Mouse (Mus musculus): Measurements from ENCODE around the gene Grik5. TPM values are rescaled to one million over a fixed set of nuclear protein-coding genes. Genes with fewer than 3 reads are reported as not detected.

The Grik5 gene
- 1 to 10 TPM; 3.3 to 3.9 TPM for total RNA-seq (2021)
- long read RNA-seq, experiment 1, partial matches to known transcripts: 1 of 3 reads
- long read RNA-seq, experiment 1, other reads (novel, unspliced or antisense): 2 of 3 reads
- long read RNA-seq, experiment 2, partial matches to known transcripts: 1 of 5 reads
- long read RNA-seq, experiment 2, other reads (novel, unspliced or antisense): 2 of 5 reads

GRCm38 (mm10) chr7:25071979-25072715 lies at the start of gene Grik5, which contains the start of gene Zfp574:
TSS of gene Grik5 (minus strand) at chr7:25072346.
TSS of gene Zfp574 (plus strand) at chr7:25072567.
- intact Hi-C loops (cut with DNase I; ENCODE audit: low total_unique reads): no loop called here
- DNase-seq: no peak

GRCm38 (mm10) chr7:25121240-25121786 lies 49.2 kb upstream of the Grik5 start:
- intact Hi-C loops (cut with DNase I; ENCODE audit: low total_unique reads): no loop called here
- no peak for DNase-seq

GRCm38 (mm10) chr7:25120061-25120834 lies 48.1 kb upstream of the Grik5 start:
- intact Hi-C loops (cut with DNase I; ENCODE audit: low total_unique reads): no loop called here
- no peak for DNase-seq

GRCm38 (mm10) chr7:25112956-25113603 lies 40.9 kb upstream of the Grik5 start:
- intact Hi-C loops (cut with DNase I; ENCODE audit: low total_unique reads): no loop called here
- DNase-seq: no peak

- intact Hi-C loops (cut with DNase I; ENCODE audit: low total_unique reads): no loop called here
- DNase-seq: no peak
Measured at GRCm38 (mm10) chr7:25112178-25112955, 40.2 kb upstream of the Grik5 start.

- intact Hi-C loops (cut with DNase I; ENCODE audit: low total_unique reads): no loop called here
- DNase-seq: no peak
Measured at GRCm38 (mm10) chr7:25110336-25110735, 38.2 kb upstream of the Grik5 start.

- intact Hi-C loops (cut with DNase I; ENCODE audit: low total_unique reads): no loop called here
- no peak for DNase-seq
Measured at GRCm38 (mm10) chr7:25109355-25109754, 37.2 kb upstream of the Grik5 start.

- intact Hi-C loops (cut with DNase I; ENCODE audit: low total_unique reads): no loop called here
Measured at GRCm38 (mm10) chr7:25106790-25107502, 34.8 kb upstream of the Grik5 start.

GRCm38 (mm10) chr7:25105411-25106160 lies 33.4 kb upstream of the Grik5 start:
- intact Hi-C loops (cut with DNase I; ENCODE audit: low total_unique reads): no loop called here
- peak; percentile 67 for DNase-seq

More at GRCm38 (mm10) chr7:25106790-25107502, 34.8 kb upstream of the Grik5 start:
- DNase-seq: no peak

- DNase-seq: no peak
- intact Hi-C loops (cut with DNase I; ENCODE audit: low total_unique reads): loop anchor here (10.0 kb wide), 1 partner anchor 65 kb away; no protein-coding TSS in a partner anchor
Measured at GRCm38 (mm10) chr7:25099581-25099980, 27.4 kb upstream of the Grik5 start.

GRCm38 (mm10) chr7:25098169-25098568 lies 26.0 kb upstream of the Grik5 start:
- intact Hi-C loops (cut with DNase I; ENCODE audit: low total_unique reads): loop anchor here (10.0 kb wide), 1 partner anchor 63 kb away; no protein-coding TSS in a partner anchor
- DNase-seq: no peak

GRCm38 (mm10) chr7:25089875-25090274 lies 17.7 kb upstream of the Grik5 start:
- intact Hi-C loops (cut with DNase I; ENCODE audit: low total_unique reads): loop anchor here (10.0 kb wide), 1 partner anchor 55 kb away; no protein-coding TSS in a partner anchor
- no peak for DNase-seq

GRCm38 (mm10) chr7:25088968-25089367 lies 16.8 kb upstream of the Grik5 start:
- intact Hi-C loops (cut with DNase I; ENCODE audit: low total_unique reads): no loop called here
- no peak for DNase-seq

- intact Hi-C loops (cut with DNase I; ENCODE audit: low total_unique reads): no loop called here
- DNase-seq: no peak
Measured at GRCm38 (mm10) chr7:25088531-25088930, 16.4 kb upstream of the Grik5 start.

- no peak for DNase-seq
- intact Hi-C loops (cut with DNase I; ENCODE audit: low total_unique reads): no loop called here
Measured at GRCm38 (mm10) chr7:25087972-25088371, 15.8 kb upstream of the Grik5 start.

- intact Hi-C loops (cut with DNase I; ENCODE audit: low total_unique reads): no loop called here
Measured at GRCm38 (mm10) chr7:25087256-25087912, 15.2 kb upstream of the Grik5 start.

GRCm38 (mm10) chr7:25086656-25087055 lies 14.5 kb upstream of the Grik5 start:
- intact Hi-C loops (cut with DNase I; ENCODE audit: low total_unique reads): no loop called here

More at GRCm38 (mm10) chr7:25087256-25087912, 15.2 kb upstream of the Grik5 start:
- DNase-seq: no peak

More at GRCm38 (mm10) chr7:25086656-25087055, 14.5 kb upstream of the Grik5 start:
- DNase-seq: no peak

All from gastrocnemius, postnatal 14 days (tissue).